Comparison of ENCODE assay signal across 23 mouse cellular contexts in genomic region chr15:100903811-100904210, GRCm38 (mm10). TPM values are rescaled to one million over a fixed set of nuclear protein-coding genes. Genes with fewer than 3 reads are reported as not detected.
"Had no signal": no experiment of that assay in that cellular context is flagged by ENCODE, and none has a peak within 500 bp of the region (broad histone marks: within the 10 kb centered on the region; RNA-seq: fewer than 3 reads in every experiment).

No protein-coding gene starts in this region.

- H3K27me3 ChIP-seq: limb, embryonic 12.5 days; limb, embryonic 15.5 days; midbrain, embryonic 13.5 days; neural tube, embryonic 13.5 days; stomach, embryonic 15.5 days had no signal

- H3K36me3 ChIP-seq: limb, embryonic 12.5 days; limb, embryonic 15.5 days; stomach, embryonic 15.5 days had no signal

- H3K4me1 ChIP-seq: limb, embryonic 12.5 days; limb, embryonic 15.5 days; stomach, embryonic 15.5 days had no signal

- DNase-seq: kidney, adult 8-10 months; kidney, postnatal 10 days; layer of hippocampus, adult 9-11 months; liver, postnatal 0 days; lung, embryonic 14.5 days; retina, postnatal 1 day; right cerebral cortex, postnatal 25 days; spleen, adult 18-20 months; thymus, postnatal 25 days had no signal

- H3K4me3 ChIP-seq: layer of hippocampus, adult 2 months; left cerebral cortex, adult 2 months; limb, embryonic 12.5 days; limb, embryonic 15.5 days; midbrain, embryonic 13.5 days; myocyte; neural tube, embryonic 13.5 days; stomach, embryonic 15.5 days had no signal

- ATAC-seq: intestine, postnatal 0 days; liver, postnatal 0 days; lung, postnatal 0 days; midbrain, embryonic 13.5 days had no signal

- H3K4me2 ChIP-seq: limb, embryonic 12.5 days; limb, embryonic 15.5 days; liver, embryonic 11.5 days; lung, embryonic 14.5 days; midbrain, embryonic 13.5 days; neural tube, embryonic 13.5 days; stomach, embryonic 15.5 days had no signal

- H3K9me3 ChIP-seq: limb, embryonic 12.5 days; limb, embryonic 15.5 days; midbrain, embryonic 13.5 days; neural tube, embryonic 13.5 days; stomach, embryonic 15.5 days had no signal

- H3K27ac ChIP-seq: layer of hippocampus, adult 2 months; left cerebral cortex, adult 2 months; limb, embryonic 12.5 days; limb, embryonic 15.5 days; liver, embryonic 14.5 days; macrophage; midbrain, embryonic 13.5 days; neural tube, embryonic 13.5 days; stomach, embryonic 15.5 days had no signal

- H3K9ac ChIP-seq: limb, embryonic 12.5 days; limb, embryonic 15.5 days; liver, embryonic 14.5 days; liver, postnatal 0 days; lung, embryonic 14.5 days; midbrain, embryonic 13.5 days; neural tube, embryonic 13.5 days; stomach, embryonic 15.5 days had no signal

RNA-seq across cellular contexts. Expression of gene Scn8a, which starts 34.2 kb away (rescaled TPM):
- total RNA-seq: monocyte, adult 5-6 weeks had no signal
- polyA plus RNA-seq: macrophage, myocyte had no signal
